Mouse (Mus musculus) intestine, postnatal 0 days (tissue): Measurements from ENCODE around the gene Smarcc2. TPM values are rescaled to one million over a fixed set of nuclear protein-coding genes. Genes with fewer than 3 reads are reported as not detected.
A peak's percentile ranks its signal among the peaks of the same experiment; 100 is the strongest.

Experiments used
- ATAC-seq: fragments of 200-750 bp; cut with Nextera tagmentation; 2 replicates; pipeline ENCODE4 v1.8.0; 2017; ENCODE audit warnings: mild to moderate bottlenecking, moderate TSS enrichment, moderate library complexity
- H3K27ac ChIP-seq: fragments of 300-500 bp; sonication (generic); 2 replicates; pipeline ENCODE4 v1.5.1; 2014; ENCODE audit warnings: mild to moderate bottlenecking, low read depth, low read length, moderate library complexity
- H3K27me3 ChIP-seq: fragments of 300-500 bp; sonication (generic); replicated peaks from 2 replicates; pipeline ENCODE4 v1.6.1; 2014; ENCODE audit warnings: low read length, mixed read lengths; ENCODE audit not compliant: control insufficient read depth, insufficient read depth
- H3K36me3 ChIP-seq: fragments of 300-500 bp; sonication (generic); 2 replicates; pipeline ENCODE4 v1.6.1; 2014; ENCODE audit warnings: mild to moderate bottlenecking, moderate library complexity; ENCODE audit not compliant: control insufficient read depth, insufficient read depth
- H3K4me1 ChIP-seq: fragments of 300-500 bp; sonication (generic); replicated peaks from 2 replicates; pipeline ENCODE4 v1.6.1; 2014; ENCODE audit warnings: antibody characterized with exemption, low read length, mixed read lengths; ENCODE audit not compliant: control insufficient read depth, insufficient read depth
- H3K4me2 ChIP-seq: fragments of 300-500 bp; sonication (generic); replicated peaks from 2 replicates; pipeline ENCODE4 v1.6.1; 2014; ENCODE audit warnings: low read depth, mild to moderate bottlenecking, moderate library complexity
- H3K4me3 ChIP-seq: fragments of 300-500 bp; sonication (generic); 2 replicates; pipeline ENCODE4 v1.5.1; 2014; ENCODE audit warnings: low read depth, low read length
- H3K9ac ChIP-seq: fragments of 300-500 bp; sonication (generic); 2 replicates; pipeline ENCODE4 v1.6.1; 2014; ENCODE audit warnings: mild to moderate bottlenecking, low read depth, low read length
- H3K9me3 ChIP-seq: fragments of 300-500 bp; sonication (generic); 2 replicates; pipeline ENCODE4 v1.6.1; 2016; ENCODE audit warnings: mixed run types; ENCODE audit not compliant: control insufficient read depth
- CTCF ChIP-seq: sonication (generic); IDR thresholded peaks from 2 replicates; pipeline ENCODE4 v1.5.1; 2016; ENCODE audit warnings: low read depth, mild to moderate bottlenecking, control low read depth, antibody characterized with exemption, moderate library complexity
- WGBS: fragments of 180-500 bp; shearing (Covaris S2); extraction: QIAGEN DNeasy Blood & Tissue Kit; methylation state at CpG from one replicate; pipeline ENCODE4 v1.1.7; 2014; 5-methylcytosine and 5-hydroxymethylcytosine counted together
- polyA plus RNA-seq: library from polyadenylated mRNA; unstranded; fragments of >200 nt; fragmentation: Nextera tagmentation; extraction: Ambion mirVana; gene quantifications from 2 replicates; pipeline ENCODE4 v1.2.1, GENCODE M21; 2015

Gene Smarcc2
- polyA plus RNA-seq, 1 experiment from 2014 or later, result 31.6 TPM

GRCm38 (mm10) chr10:128412558-128412957, 46.5 kb upstream of the Smarcc2 start:
- no peaks in the 10 kb centered on the region for H3K27me3 ChIP-seq

GRCm38 (mm10) chr10:128413076-128413475, 46.0 kb upstream of the Smarcc2 start:
- no peak for TF ChIP-seq CTCF
- H3K9ac ChIP-seq, result no peak overlapping the region
- H3K27ac ChIP-seq, result no peak overlapping the region; the same call in 1 of the 2 replicates
- no peaks in the 10 kb centered on the region for H3K27me3 ChIP-seq
- H3K4me2 ChIP-seq, result peak overlapping the region; percentile 88
- H3K4me1 ChIP-seq, result peaks cover 4% of the 10 kb centered on the region; the same call in 1 of the 2 replicates
- 0 out of 2 replicates have a peak overlapping the region, but pooled peaks have one; percentile 98 for H3K4me3 ChIP-seq
- peaks cover 20% of the 10 kb centered on the region for H3K36me3 ChIP-seq
- no peak for ATAC-seq
- 43% methylated on average over 1 of the region's 1 CpGs for whole genome bisulfite sequencing
- H3K9me3 ChIP-seq, result no peaks in the 10 kb centered on the region

More at GRCm38 (mm10) chr10:128412558-128412957, 46.5 kb upstream of the Smarcc2 start:
- Histone ChIP-seq H3K27ac (peak overlapping the region; percentile 93; the same call in 1 of the 2 replicates), H3K9ac (peak overlapping the region; percentile 82; the same call in 1 of the 2 replicates), H3K4me2 (peak overlapping the region; percentile 88), H3K36me3 (peaks cover 22% of the 10 kb centered on the region), H3K4me1 (peaks cover 4% of the 10 kb centered on the region; the same call in 1 of the 2 replicates), H3K9me3 (no peaks in the 10 kb centered on the region), H3K4me3 (peak overlapping the region; percentile 98)
- no peak for ATAC-seq
- no peak for TF ChIP-seq CTCF
- WGBS, result 27% methylated on average over 1 of the region's 1 CpGs

- peak overlapping the region; percentile 45 for H3K4me2 ChIP-seq
- H3K4me1 ChIP-seq, result peaks cover 4% of the 10 kb centered on the region; the same call in 1 of the 2 replicates
- ATAC-seq, result peak; percentile 63
- 40% methylated on average over 5 of the region's 5 CpGs for WGBS
- peak overlapping the region; percentile 74 for H3K27ac ChIP-seq
- TF ChIP-seq CTCF, result no peak
- H3K9ac ChIP-seq, result no peak overlapping the region; the same call in 1 of the 2 replicates
- no peaks in the 10 kb centered on the region for H3K9me3 ChIP-seq
- no peak overlapping the region for H3K4me3 ChIP-seq
- no peaks in the 10 kb centered on the region for H3K27me3 ChIP-seq
- H3K36me3 ChIP-seq, result peaks cover 36% of the 10 kb centered on the region
These were observed 44.2 kb upstream of the Smarcc2 start for GRCm38 (mm10) chr10:128414848-128415247.

- Histone ChIP-seq H3K27me3 (no peaks in the 10 kb centered on the region), H3K4me2 (no peak overlapping the region), H3K27ac (no peak overlapping the region), H3K9ac (no peak overlapping the region), H3K4me3 (no peak overlapping the region), H3K4me1 (no peaks in the 10 kb centered on the region), H3K36me3 (peaks cover 62% of the 10 kb centered on the region), H3K9me3 (no peaks in the 10 kb centered on the region)
- ATAC-seq, result no peak
- 62% methylated on average over 5 of the region's 5 CpGs for WGBS
- no peak for TF ChIP-seq CTCF
These were observed 36.6 kb upstream of the Smarcc2 start for GRCm38 (mm10) chr10:128422426-128422825.

- no peak for ATAC-seq
- Histone ChIP-seq H3K9ac (no peak overlapping the region), H3K4me2 (no peak overlapping the region)
These were observed 34.4 kb upstream of the Smarcc2 start for GRCm38 (mm10) chr10:128424604-128425003.

GRCm38 (mm10) chr10:128425260-128425659, 33.8 kb upstream of the Smarcc2 start:
- Histone ChIP-seq H3K4me3 (no peak overlapping the region), H3K4me1 (no peaks in the 10 kb centered on the region), H3K9me3 (no peaks in the 10 kb centered on the region), H3K36me3 (peaks cover 59% of the 10 kb centered on the region), H3K9ac (no peak overlapping the region), H3K27ac (no peak overlapping the region), H3K27me3 (no peaks in the 10 kb centered on the region), H3K4me2 (no peak overlapping the region)
- TF ChIP-seq CTCF, result no peak
- 82% methylated on average over 3 of the region's 3 CpGs for WGBS
- no peak for ATAC-seq

More at GRCm38 (mm10) chr10:128424604-128425003, 34.4 kb upstream of the Smarcc2 start:
- no peaks in the 10 kb centered on the region for H3K4me1 ChIP-seq
- H3K27ac ChIP-seq, result no peak overlapping the region
- no peaks in the 10 kb centered on the region for H3K9me3 ChIP-seq
- no peaks in the 10 kb centered on the region for H3K27me3 ChIP-seq
- 37% methylated on average over 7 of the region's 7 CpGs for WGBS
- no peak overlapping the region for H3K4me3 ChIP-seq
- H3K36me3 ChIP-seq, result peaks cover 60% of the 10 kb centered on the region
- no peak for TF ChIP-seq CTCF

GRCm38 (mm10) chr10:128429052-128429451, 30.0 kb upstream of the Smarcc2 start:
- peaks cover 56% of the 10 kb centered on the region for H3K36me3 ChIP-seq

More at GRCm38 (mm10) chr10:128429052-128429451, 30.0 kb upstream of the Smarcc2 start:
- Histone ChIP-seq H3K9me3 (no peaks in the 10 kb centered on the region), H3K4me1 (no peaks in the 10 kb centered on the region), H3K9ac (no peak overlapping the region), H3K4me2 (no peak overlapping the region), H3K27ac (no peak overlapping the region), H3K27me3 (no peaks in the 10 kb centered on the region), H3K4me3 (no peak overlapping the region)
- no peak for ATAC-seq
- TF ChIP-seq CTCF, result no peak
- 76% methylated on average over 5 of the region's 5 CpGs for WGBS
